Mouse (Mus musculus): ENCODE data around the gene Bud23.

GRCm38 (mm10) chr5:135040059-135040458 is 24.7 kb downstream of the Bud23 start:
- TF ChIP-seq CTCF (IDR thresholded peaks at IDR 0.05; ENCODE audit: insufficient read depth, low read length) (no peak), POLR2A (IDR thresholded peaks at IDR 0.05; ENCODE audit: borderline replicate concordance, extremely low read depth, low read depth, low read length) (no peak)

Measured in lung, adult 2 months (tissue).